Mouse (Mus musculus): ENCODE measurements around the gene Nrxn3.

Gene Nrxn3

GRCm38 (mm10) chr12:89977479-89977878 is 1254.8 kb downstream of the Nrxn3 start:
- no peak for DNase-seq

GRCm38 (mm10) chr12:89979190-89979589 is 1256.5 kb downstream of the Nrxn3 start:
- DNase-seq = no peak

GRCm38 (mm10) chr12:89982445-89982844 is 1259.8 kb downstream of the Nrxn3 start:
- DNase-seq = peak; percentile 21

DNA sequence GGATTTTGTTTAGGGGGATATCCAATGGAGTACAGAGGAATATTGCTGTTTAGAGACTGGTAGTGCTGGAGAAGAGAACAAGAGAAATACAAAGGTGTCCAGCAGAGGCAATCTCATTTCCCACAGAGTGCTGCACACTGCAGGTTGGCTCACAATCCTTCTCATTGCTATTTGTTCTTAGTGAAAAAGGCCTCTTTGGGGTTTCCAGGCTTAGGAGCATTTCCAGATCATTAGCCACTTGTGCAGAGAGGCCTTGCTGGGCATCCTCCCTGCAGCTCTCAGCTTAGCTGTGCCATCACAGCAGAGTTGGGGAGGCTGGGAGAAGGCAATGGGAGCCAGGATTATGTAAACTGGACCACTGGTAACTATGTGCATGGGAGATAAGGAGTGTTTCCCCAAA is 1260.7 kb downstream of the Nrxn3 start:
- no peak for DNase-seq

DNA sequence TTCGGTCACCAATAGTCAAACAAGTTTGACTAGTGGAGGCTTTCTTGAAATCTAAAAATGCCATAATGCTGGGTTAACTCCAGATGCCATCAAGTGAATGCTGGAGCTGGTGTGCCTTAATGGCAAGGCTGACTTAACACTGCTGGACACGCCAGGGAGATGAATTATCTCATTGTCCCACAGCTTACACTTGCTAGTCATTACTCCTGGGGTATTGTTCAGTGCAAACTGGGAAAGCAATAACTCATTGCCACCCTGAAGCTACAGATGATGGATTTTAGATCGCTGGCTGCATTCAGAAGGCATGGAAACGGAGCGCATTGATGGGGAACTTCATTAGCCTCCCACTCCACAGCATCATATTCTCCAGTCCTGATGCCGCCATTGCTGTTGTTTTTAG is 1263.5 kb downstream of the Nrxn3 start:
- peak; percentile 6 for DNase-seq

GRCm38 (mm10) chr12:89993273-89993672 is 1270.6 kb downstream of the Nrxn3 start:
- DNase-seq = no peak

GRCm38 (mm10) chr12:89995392-89995791 is 1272.7 kb downstream of the Nrxn3 start:
- no peak for DNase-seq

GRCm38 (mm10) chr12:90010280-90010679 is 1287.6 kb downstream of the Nrxn3 start:
- no peak for DNase-seq

- DNase-seq = peak; percentile 26
These were observed 1291.3 kb downstream of the Nrxn3 start for GRCm38 (mm10) chr12:90013958-90014357.

DNA sequence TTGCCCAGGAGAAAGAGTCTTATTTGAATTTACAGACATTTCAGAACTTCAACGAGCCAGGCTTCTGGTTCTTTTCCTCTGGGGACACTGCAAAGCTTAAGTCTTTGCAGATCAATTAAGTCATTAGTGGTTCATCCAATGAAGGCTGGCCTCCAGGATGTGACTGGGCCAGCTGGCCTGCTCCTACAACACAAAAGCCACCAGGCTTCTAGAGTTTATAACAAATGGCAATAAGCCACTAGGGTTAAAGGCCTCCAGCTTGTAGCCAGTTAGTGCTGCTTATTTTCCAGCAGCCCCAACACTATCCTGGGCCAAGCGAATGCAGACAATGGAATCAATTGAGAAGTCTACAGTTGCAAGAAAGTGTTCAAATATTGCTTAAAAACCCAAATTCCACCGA is 1304.3 kb downstream of the Nrxn3 start:
- peak; percentile 44 for DNase-seq

DNA sequence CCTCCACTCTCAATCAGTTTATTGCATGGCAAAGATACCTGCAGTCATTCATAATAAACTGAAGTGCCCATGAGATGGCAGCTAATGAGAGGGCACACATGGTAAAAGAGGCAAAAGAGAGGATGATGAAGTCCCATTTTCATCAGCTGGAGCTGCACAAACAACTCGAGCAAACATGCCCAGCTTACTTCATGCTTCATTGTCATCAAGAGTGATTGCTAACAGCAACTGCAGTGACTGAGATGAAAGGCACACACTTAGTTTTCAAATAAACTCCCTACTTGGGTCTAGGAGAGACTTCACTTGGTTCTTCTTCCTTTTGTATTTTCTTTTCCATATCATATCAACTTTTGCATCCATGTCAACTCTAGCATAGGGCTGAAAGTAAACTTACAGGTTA is 1318.4 kb downstream of the Nrxn3 start:
- no peak for DNase-seq

GRCm38 (mm10) chr12:90056256-90056655 is 1333.6 kb downstream of the Nrxn3 start:
- DNase-seq = no peak

GRCm38 (mm10) chr12:90059786-90060185 is 1337.1 kb downstream of the Nrxn3 start:
- DNase-seq = no peak

- no peak for DNase-seq
These were observed 1338.6 kb downstream of the Nrxn3 start for GRCm38 (mm10) chr12:90061312-90061711.

GRCm38 (mm10) chr12:90062219-90062618 is 1339.5 kb downstream of the Nrxn3 start:
- no peak for DNase-seq

DNA sequence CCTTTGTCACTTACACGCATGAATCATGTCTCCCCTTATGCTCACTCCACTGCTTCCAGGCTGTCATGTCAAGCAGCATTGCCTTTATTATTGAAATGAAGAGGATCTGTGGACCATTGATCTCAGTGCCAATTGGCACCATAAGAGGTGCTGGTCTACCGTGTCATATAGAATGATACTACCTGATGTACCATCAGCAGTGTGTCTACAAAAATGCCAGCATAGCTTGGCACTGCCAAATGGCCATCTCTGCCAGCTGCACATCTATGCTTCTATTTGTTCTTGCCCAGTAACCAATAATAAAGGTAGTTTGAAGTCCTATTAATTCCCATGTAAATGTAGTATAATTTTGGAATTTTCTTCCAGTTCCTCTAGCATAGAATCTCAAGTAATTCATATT is 1340.8 kb downstream of the Nrxn3 start:
- no peak for DNase-seq

GRCm38 (mm10) chr12:90085862-90086261 is 1363.2 kb downstream of the Nrxn3 start:
- no peak for DNase-seq

DNA sequence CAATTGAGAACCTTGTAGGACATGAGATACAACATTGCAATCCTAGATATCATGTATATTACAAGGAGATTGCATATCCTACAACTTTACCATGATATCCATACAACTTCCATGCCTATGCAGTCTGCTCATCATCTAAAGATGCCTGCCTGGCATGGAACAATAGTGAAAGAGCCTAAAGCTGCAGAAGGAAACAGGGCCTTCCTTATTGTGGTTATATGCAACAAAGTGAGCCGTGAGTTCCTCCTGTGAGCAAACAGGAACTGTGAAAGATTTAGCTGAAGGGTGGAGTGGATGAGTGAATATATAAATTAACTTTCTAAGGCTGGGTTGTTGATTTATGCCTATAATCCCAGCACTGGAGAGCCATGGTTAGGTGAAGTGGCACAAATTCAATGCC is 1373.1 kb downstream of the Nrxn3 start:
- DNase-seq = no peak

- peak; percentile 37 for DNase-seq
These were observed 1390.7 kb downstream of the Nrxn3 start for GRCm38 (mm10) chr12:90113351-90113791.

DNA sequence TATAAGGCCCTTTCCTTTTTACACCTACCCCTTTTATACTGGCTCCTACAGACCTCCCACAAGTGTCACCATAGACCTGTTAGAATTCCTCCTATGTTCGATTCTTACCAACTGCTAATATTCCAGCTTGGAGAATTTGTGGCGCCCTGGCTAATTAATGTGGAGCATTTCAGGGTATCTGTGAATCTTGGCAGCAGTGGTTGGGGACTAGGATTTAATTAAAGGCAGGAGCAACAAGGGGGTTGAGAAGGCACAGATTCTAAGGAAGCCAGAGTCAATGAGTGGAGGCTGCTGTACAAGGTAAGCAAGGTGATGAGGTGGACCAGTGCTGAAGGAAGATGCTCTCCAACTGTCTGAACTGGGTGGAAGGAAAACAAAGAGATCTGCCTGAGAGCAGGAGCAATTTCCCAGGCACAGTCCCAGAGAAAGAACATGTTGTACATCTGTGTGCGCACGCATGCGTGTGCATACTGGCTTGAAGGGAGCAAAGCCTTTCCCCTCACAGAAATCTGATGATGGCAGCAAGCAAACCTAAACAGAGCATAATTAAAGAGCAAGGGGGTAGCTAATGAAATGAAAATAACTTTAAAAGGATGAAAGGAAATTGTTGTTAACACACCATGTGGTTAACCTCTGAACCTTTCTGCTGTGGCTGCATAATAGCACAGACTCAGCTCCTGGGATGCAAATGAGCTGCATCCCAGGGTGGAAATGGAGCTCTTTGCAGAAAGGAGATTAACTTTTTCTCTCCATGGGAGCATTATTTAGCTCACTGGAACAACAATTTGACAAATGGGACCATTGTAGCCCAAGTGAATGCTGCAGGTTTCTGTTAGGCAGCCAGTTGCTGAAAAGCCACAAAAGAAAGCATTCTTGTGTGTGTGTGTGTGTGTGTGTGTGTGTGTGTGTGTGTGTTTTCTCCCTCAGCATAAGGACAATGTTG is 1409.5 kb downstream of the Nrxn3 start:
- DNase-seq = peak; percentile 47

GRCm38 (mm10) chr12:90142011-90142410 is 1419.3 kb downstream of the Nrxn3 start:
- DNase-seq = no peak

- DNase-seq = no peak
These were observed 1421.6 kb downstream of the Nrxn3 start for GRCm38 (mm10) chr12:90144247-90144646.

- DNase-seq = no peak
These were observed 1435.6 kb downstream of the Nrxn3 start for GRCm38 (mm10) chr12:90158131-90158772.

DNA sequence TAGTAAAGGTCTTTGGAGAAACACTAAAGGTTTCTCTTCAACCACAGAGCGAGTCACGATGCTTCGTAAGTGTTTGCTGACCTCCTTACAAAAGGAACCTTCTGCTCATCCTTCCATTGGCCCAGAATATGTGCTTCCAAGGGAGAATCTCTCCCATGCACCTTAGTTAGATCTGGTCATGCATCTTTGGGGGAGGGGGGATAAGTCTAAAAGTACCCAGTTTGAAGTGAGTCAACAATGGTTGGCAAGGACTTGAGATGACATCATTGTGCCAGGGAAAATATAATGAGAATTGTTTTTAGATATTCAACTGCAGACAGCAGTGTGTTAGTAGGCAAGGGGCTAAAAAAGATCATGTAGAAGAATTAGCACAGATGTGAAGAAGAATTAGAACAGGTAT is 1437.2 kb downstream of the Nrxn3 start:
- DNase-seq = no peak
